Mouse (Mus musculus) mouse embryonic stem cell (cell line): ENCODE measurements around the gene Nvl.

Source experiments
- in situ Hi-C, 2 experiments: fragments of 300-500 bp; cut with MboI; formaldehyde crosslinking; loops; 1 replicate in 1 of 2; 3 replicates in 1 of 2; pipeline ENCODE4 v1.14.3; 2019 to 2020; ENCODE audit warnings: low sequenced_read_pairs in 2 of 2, low pct_unique_long_range_greater_than_20kb in 1 of 2, mixed read lengths in 1 of 2; ENCODE audit not compliant: unreplicated experiment in 1 of 2

Gene Nvl

GRCm38 (mm10) chr1:181117112-181117511 lies 26.9 kb downstream of the Nvl start:
- in situ Hi-C loops: no loop called here

GRCm38 (mm10) chr1:181090048-181090447 lies 54.0 kb downstream of the Nvl start:
- in situ Hi-C loops: no loop called here

GRCm38 (mm10) chr1:181084021-181084420 lies 60.0 kb downstream of the Nvl start:
- in situ Hi-C loops: no loop called here

DNA sequence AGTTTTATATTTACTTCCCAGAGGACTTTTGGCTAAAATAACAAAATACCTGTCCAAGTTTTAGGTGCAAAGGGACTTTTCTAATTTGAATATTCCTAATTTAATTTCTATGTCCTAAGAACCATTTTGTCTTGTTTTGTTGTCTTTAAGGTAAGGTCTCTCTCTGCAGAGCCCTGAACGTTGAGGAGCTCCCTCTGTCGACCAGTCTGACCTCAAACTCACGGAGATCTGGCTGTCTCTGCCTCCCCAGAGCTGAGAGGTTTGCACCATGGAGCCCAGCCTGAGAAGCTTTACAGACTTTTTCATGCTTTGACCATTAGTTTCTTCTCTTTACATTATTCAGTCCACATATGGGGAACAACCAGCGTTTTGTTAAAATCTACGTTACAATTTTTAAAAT lies 70.9 kb downstream of the Nvl start:
- in situ Hi-C loops: no loop called here

DNA sequence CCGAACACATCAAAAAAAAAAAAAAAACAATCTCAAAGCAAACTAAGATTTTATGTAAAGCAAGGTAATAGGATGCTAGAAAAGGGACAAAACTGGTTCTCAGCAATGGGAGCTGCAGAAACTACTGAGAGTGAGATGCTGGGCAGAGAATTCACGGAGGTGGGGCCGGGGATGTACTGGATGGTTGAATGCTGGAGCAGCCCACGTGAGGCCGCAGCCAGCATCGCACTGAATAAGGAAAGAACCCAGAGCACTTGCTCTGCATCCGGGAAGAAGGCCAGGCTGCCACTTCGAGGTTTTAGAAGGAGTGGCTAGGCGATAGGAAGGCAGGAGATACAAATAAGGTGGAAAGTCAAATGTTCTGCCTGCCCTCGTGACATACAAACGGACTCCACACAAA lies 74.3 kb downstream of the Nvl start:
- in situ Hi-C loops: no loop called here

DNA sequence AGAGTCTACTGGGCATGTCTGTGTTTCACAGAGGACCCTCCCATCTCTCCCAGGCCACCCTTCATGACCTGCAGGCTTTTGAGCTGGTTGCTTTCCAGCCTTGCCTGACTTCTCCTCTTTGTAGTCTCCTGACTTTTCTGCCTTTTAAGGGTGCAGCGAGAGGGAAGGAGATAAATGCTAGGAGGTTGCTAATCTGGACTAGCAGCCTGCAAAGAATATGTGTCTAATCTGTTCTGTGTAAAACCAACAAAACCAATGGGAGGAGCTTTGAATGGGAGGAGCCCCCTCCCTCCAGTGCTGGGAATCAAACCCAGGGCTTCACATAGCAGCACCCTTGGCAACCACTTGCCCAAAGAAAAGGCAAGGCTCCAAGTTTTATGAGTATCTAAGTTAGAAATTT lies 75.7 kb downstream of the Nvl start:
- in situ Hi-C loops: no loop called here

DNA sequence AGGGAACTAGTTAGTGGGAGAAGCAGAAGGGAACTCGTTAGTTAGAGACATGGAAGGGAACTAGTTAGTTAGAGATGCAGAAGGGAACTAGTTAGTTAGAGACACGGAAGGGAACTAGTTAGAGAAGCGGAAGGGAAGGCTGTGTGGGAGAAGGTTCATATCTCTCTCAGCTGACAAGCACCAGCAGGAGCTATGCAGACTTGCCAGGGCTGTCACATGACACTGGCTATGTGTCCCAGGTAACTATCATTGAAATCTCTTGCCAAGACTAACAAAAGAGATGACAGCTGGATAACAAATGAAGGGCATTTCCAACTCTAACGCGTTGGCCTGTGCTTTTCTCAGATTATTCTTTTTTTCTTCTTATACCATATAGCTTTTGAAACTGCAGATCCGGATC lies 79.4 kb downstream of the Nvl start:
- in situ Hi-C loops: no loop called here

- in situ Hi-C loops: no loop called here
Observed at GRCm38 (mm10) chr1:181063991-181064390, 80.0 kb downstream of the Nvl start.

GRCm38 (mm10) chr1:181061784-181062485 lies 82.1 kb downstream of the Nvl start:
- in situ Hi-C loops: no loop called here

GRCm38 (mm10) chr1:181052898-181053297 lies 91.1 kb downstream of the Nvl start:
- in situ Hi-C loops: no loop called here

GRCm38 (mm10) chr1:181050937-181051336 lies 93.1 kb downstream of the Nvl start, which contains the start of gene 9130409I23Rik:
Gene 9130409I23Rik, plus strand, starts transcription at chr1:181051237.
- in situ Hi-C loops: no loop called here

- in situ Hi-C loops: no loop called here
Observed at GRCm38 (mm10) chr1:181049328-181049842, 94.6 kb downstream of the Nvl start.

GRCm38 (mm10) chr1:181047520-181047919 lies 96.5 kb downstream of the Nvl start:
- in situ Hi-C loops: no loop called here

GRCm38 (mm10) chr1:181039652-181040051 lies 104.4 kb downstream of the Nvl start:
- in situ Hi-C loops: no loop called here

GRCm38 (mm10) chr1:181037623-181038022 lies 106.4 kb downstream of the Nvl start:
- in situ Hi-C loops: no loop called here
